In genomic region chr6:116266273-116267109, GRCm38 (mm10) we compare ENCODE assay signal across 8 mouse cellular contexts. TPM values are rescaled to one million over a fixed set of nuclear protein-coding genes. Genes with fewer than 3 reads are reported as not detected.
A peak's percentile ranks its signal among the peaks of the same experiment; 100 is the strongest.
DNase-seq lines count a peak whose midpoint lies in the region; ATAC-seq lines count a peak whose summit lies in the region.

No protein-coding gene starts in this region.

- H3K27ac ChIP-seq in midbrain, embryonic 14.5 days (replicated peaks; ENCODE audit: low read depth, low read length) = peak overlapping the region; percentile 77

- H3K27me3 ChIP-seq in midbrain, embryonic 14.5 days (ENCODE audit: control insufficient read depth, insufficient read depth, low read length) = no peaks in the 10 kb centered on the region

- no peaks in the 10 kb centered on the region for H3K9me3 ChIP-seq in midbrain, embryonic 14.5 days (ENCODE audit: control insufficient read depth, low read length)

- no peak overlapping the region; the same call in 1 of the 2 replicates for H3K9ac ChIP-seq in midbrain, embryonic 14.5 days (replicated peaks; ENCODE audit: low read length)

- 13% methylated on average over 11 of the region's 11 CpGs for WGBS in midbrain, embryonic 14.5 days

- H3K4me1 ChIP-seq in midbrain, embryonic 14.5 days (ENCODE audit: control insufficient read depth, insufficient read depth, low read length) = peaks cover 22% of the 10 kb centered on the region; the same call in 1 of the 2 replicates

- DNase-seq in right cerebral cortex, postnatal 10 days (ENCODE audit: low spot score in 2 of 2) = peak; percentile 53 to 56
- no peak for DNase-seq in right cerebral cortex, adult 2 months (ENCODE audit: low spot score in 2 of 2)
- peak; percentile 38 for DNase-seq in embryo, embryonic 11.5 days (ENCODE audit: low read depth, low spot score)
- DNase-seq in hindlimb bud, embryonic 11.5 days (ENCODE audit: extremely low spot score, low read depth, low spot score) = peak; percentile 37
- peak; percentile 84 for DNase-seq in midbrain, embryonic 14.5 days
- no peak for DNase-seq in urinary bladder, postnatal 10 days (ENCODE audit: low spot score)
- no peak for DNase-seq in adrenal gland, postnatal 36 days

- ATAC-seq in midbrain, embryonic 14.5 days (ENCODE audit: low FRiP score, low TSS enrichment) = peak; percentile 68
- ATAC-seq in frontal cortex, adult (ENCODE audit: low TSS enrichment) = no peak

- peaks cover 12% of the 10 kb centered on the region for H3K36me3 ChIP-seq in midbrain, embryonic 14.5 days (ENCODE audit: control insufficient read depth, insufficient read depth, low read length)

- H3K4me2 ChIP-seq in midbrain, embryonic 14.5 days (ENCODE audit: low read length) = peak overlapping the region; percentile 61

- peak overlapping the region; percentile 15; the same call in 1 of the 2 replicates for H3K4me3 ChIP-seq in midbrain, embryonic 14.5 days (replicated peaks; ENCODE audit: low read depth, low read length)

RNA-seq across cellular contexts. Expression of gene Zfand4, which starts 2.5 kb away (rescaled TPM):
- polyA plus RNA-seq in midbrain, embryonic 14.5 days (2014; fragmentation: Nextera tagmentation; extraction: Ambion mirVana) = 9.0 and 12.4 TPM in 2 replicates
- total RNA-seq in adrenal gland, postnatal 36 days (2021) = 1 to 10 TPM in 1 of 2 experiments, under 1 TPM in 1; 0.93 to 1.0 TPM

RNA-seq across cellular contexts. Expression of gene Washc2, which starts 58.7 kb away (rescaled TPM):
- polyA plus RNA-seq in midbrain, embryonic 14.5 days (2014; fragmentation: Nextera tagmentation; extraction: Ambion mirVana) = 48.5 and 60.4 TPM in 2 replicates
- total RNA-seq in adrenal gland, postnatal 36 days (2021) = 10 to 100 TPM; 39.6 to 43.3 TPM

Comparison
In these comparisons a context has a peak if more than half of its experiments do, and no peak if none do; other contexts are left out.
1. DNase-seq: peak in right cerebral cortex, postnatal 10 days (2 of 2), embryo, embryonic 11.5 days (single experiment), hindlimb bud, embryonic 11.5 days (single experiment) and midbrain, embryonic 14.5 days (single experiment); none in right cerebral cortex, adult 2 months (0 of 2), urinary bladder, postnatal 10 days (single experiment) and adrenal gland, postnatal 36 days (0 of 2).